Mouse (Mus musculus) myocyte (in vitro differentiated cells): ENCODE measurements around the gene Smim8.

ENCODE experiments used
- E2F4 ChIP-seq: IDR thresholded peaks from one replicate; pipeline ENCODE4 v1.6.1; 2011; ENCODE audit warnings: mild to moderate bottlenecking, control low read depth, moderate library complexity; ENCODE audit not compliant: insufficient read depth
- MAX ChIP-seq: IDR thresholded peaks from one replicate; pipeline ENCODE4 v1.6.1; 2011; ENCODE audit warnings: low read depth, mild to moderate bottlenecking, control low read depth
- MYOD1 ChIP-seq, 3 experiments: IDR thresholded peaks; one replicate each; pipeline ENCODE4 v1.6.1; 2011; ENCODE audit warnings: control low read depth in 2 of 3, low read depth in 2 of 3, mild to moderate bottlenecking in 2 of 3, moderate library complexity in 1 of 3; ENCODE audit not compliant: insufficient read length in 2 of 3, control insufficient read depth in 1 of 3
- MYOG ChIP-seq, 3 experiments: IDR thresholded peaks; one replicate each; pipeline ENCODE4 v1.6.1; 2011; ENCODE audit warnings: control low read depth in 2 of 3, low read depth in 2 of 3, mild to moderate bottlenecking in 2 of 3; ENCODE audit not compliant: insufficient read length in 2 of 3, control insufficient read depth in 1 of 3, insufficient read depth in 1 of 3
- POLR2A ChIP-seq: IDR thresholded peaks from one replicate; pipeline ENCODE4 v1.6.1; 2011; ENCODE audit warnings: low read depth, mild to moderate bottlenecking, control low read depth, moderate library complexity; ENCODE audit not compliant: insufficient read length
- POLR2AphosphoS2 ChIP-seq: IDR thresholded peaks from one replicate; pipeline ENCODE4 v1.6.1; 2011; ENCODE audit warnings: low read depth, control low read depth; ENCODE audit not compliant: insufficient read length
- REST ChIP-seq: IDR thresholded peaks from one replicate; pipeline ENCODE4 v1.6.1; 2011; ENCODE audit warnings: mild to moderate bottlenecking, control low read depth, moderate library complexity; ENCODE audit not compliant: insufficient read depth, insufficient read length
- TCF12 ChIP-seq: IDR thresholded peaks from one replicate; pipeline ENCODE4 v1.6.1; 2011; ENCODE audit warnings: mild to moderate bottlenecking, control low read depth; ENCODE audit not compliant: poor library complexity, insufficient read depth, severe bottlenecking
- USF1 ChIP-seq: IDR thresholded peaks from one replicate; pipeline ENCODE4 v1.6.1; 2011; ENCODE audit warnings: low read depth, mild to moderate bottlenecking, control low read depth, moderate library complexity

DNA sequence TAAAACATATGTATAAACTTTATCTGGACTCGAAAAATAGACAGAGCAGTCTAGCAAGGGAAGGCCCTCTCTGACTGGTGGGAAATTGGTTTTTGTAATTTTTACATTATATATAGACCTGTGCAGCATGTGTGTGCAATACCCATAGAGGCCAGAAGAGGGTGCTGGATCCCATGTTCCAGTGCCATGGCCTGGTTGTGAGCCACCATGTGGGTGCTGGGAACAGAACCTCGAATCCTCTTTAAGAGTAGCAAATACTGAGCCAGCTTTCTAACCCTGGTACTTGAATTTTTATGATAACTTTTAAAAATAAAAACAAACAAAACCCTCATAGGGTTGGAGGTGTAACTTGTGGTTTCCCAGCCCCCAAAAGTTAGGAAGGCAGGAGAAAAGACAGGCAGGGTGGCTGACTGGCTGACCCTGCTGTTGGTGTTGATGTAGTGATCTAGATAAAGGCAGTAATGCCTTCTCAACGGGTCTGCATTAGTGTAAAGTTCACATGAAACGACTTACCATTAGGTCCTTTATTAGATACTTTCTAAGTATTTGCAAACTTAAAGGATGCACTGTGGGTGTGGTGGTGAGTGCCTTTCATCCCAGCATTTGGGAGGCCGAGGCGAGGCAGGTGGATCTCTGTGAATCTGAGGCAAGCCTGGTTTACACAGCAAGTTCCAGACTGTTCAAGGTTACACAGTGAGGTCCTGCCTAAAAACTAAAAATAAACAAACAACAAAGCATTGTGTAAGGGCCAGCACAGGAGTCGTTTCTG lies 57.9 kb downstream of the Smim8 start:
- TF ChIP-seq MAX (no peak), POLR2A (no peak), POLR2AphosphoS2 (no peak), MYOD1 (IDR thresholded peaks at IDR 0.05; ENCODE audit: control insufficient read depth in 1 of 3, insufficient read length in 2 of 3, low read depth in 2 of 3) (no peak), TCF12 (no peak), USF1 (no peak), E2F4 (no peak), MYOG (IDR thresholded peaks at IDR 0.05; ENCODE audit: control insufficient read depth in 1 of 3, insufficient read depth in 1 of 3, insufficient read length in 2 of 3, low read depth in 2 of 3) (no peak), REST (no peak)
